Mouse (Mus musculus) intestine, embryonic 14.5 days (tissue): Measurements from ENCODE around the gene Olfr1390. TPM values are rescaled to one million over a fixed set of nuclear protein-coding genes. Genes with fewer than 3 reads are reported as not detected.
"Not testable (repeated sequence)": the region's sequence is repeated elsewhere in the genome, so short reads cannot be mapped to it uniquely, and the experiment has no call there.

Experiments
- ATAC-seq: fragments of 200-750 bp; cut with Nextera tagmentation; replicated peaks from 2 replicates; pipeline ENCODE4 v1.8.0; 2017; ENCODE audit warnings: low read depth, moderate number of reproducible peaks, moderate TSS enrichment, moderate library complexity; ENCODE audit not compliant: low FRiP score, low TSS enrichment
- DNase-seq: peaks from one replicate; pipeline ENCODE4 v3.0.0-alpha.2; 2018; ENCODE audit warnings: low spot score
- H3K27ac ChIP-seq: fragments of 300-500 bp; sonication (generic); 2 replicates; pipeline ENCODE4 v1.5.1; 2014; ENCODE audit warnings: low read depth, mild to moderate bottlenecking, control low read depth
- H3K27me3 ChIP-seq: fragments of 300-500 bp; sonication (generic); replicated peaks from 2 replicates; pipeline ENCODE4 v1.6.1; 2014; ENCODE audit warnings: low read length, control low read depth; ENCODE audit not compliant: control insufficient read depth, insufficient read depth
- H3K36me3 ChIP-seq: fragments of 300-500 bp; sonication (generic); 2 replicates; pipeline ENCODE4 v1.6.1; 2014; ENCODE audit warnings: low read length, control low read depth; ENCODE audit not compliant: control insufficient read depth, insufficient read depth
- H3K4me1 ChIP-seq: fragments of 300-500 bp; sonication (generic); replicated peaks from 2 replicates; pipeline ENCODE4 v1.6.1; 2014; ENCODE audit warnings: low read length, control low read depth, mixed read lengths; ENCODE audit not compliant: control insufficient read depth, insufficient read depth
- H3K4me2 ChIP-seq: fragments of 300-500 bp; sonication (generic); 2 replicates; pipeline ENCODE4 v1.6.1; 2014; ENCODE audit warnings: low read length
- H3K4me3 ChIP-seq: fragments of 300-500 bp; sonication (generic); 2 replicates; pipeline ENCODE4 v1.5.1; 2014; ENCODE audit warnings: low read depth, low read length, control low read depth, mixed read lengths
- H3K9ac ChIP-seq: fragments of 300-500 bp; sonication (generic); 2 replicates; pipeline ENCODE4 v1.6.1; 2014; ENCODE audit warnings: mild to moderate bottlenecking, low read length
- H3K9me3 ChIP-seq: fragments of 300-500 bp; sonication (generic); 2 replicates; pipeline ENCODE4 v1.6.1; 2016; ENCODE audit warnings: low read length, control low read depth; ENCODE audit not compliant: control insufficient read depth
- WGBS: fragments of 180-500 bp; shearing (Covaris S2); extraction: QIAGEN DNeasy Blood & Tissue Kit; methylation state at CpG from one replicate; pipeline ENCODE4 v1.1.7; 2014; 5-methylcytosine and 5-hydroxymethylcytosine counted together
- polyA plus RNA-seq: library from polyadenylated mRNA; unstranded; fragments of >200 nt; fragmentation: Nextera tagmentation; extraction: Ambion mirVana; gene quantifications from 2 replicates; pipeline ENCODE4 v1.2.1, GENCODE M21; 2014

Olfr1390 gene
- polyA plus RNA-seq, result not detected in 2 replicates

DNA sequence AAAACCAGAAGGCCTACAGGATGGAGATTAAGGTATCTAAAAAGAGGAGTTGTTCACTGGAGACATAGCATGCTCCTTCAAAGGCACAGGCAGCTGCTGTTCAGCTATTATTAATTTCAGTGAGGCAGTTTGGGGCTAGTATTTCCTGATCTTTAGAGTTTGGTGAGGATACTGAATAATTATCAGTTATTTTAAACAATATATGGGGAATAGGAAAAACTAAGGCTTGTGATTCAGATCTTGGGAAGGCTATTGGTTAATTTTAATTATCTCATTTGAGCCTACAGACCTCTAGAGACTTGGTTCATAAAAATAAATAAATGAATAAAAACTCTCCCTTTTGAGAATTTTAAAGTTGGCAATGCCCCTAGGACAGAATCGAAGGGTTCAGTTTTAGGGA lies at the start of gene Olfr1390:
Olfr1390 (plus strand) TSS at position 301 of the 400 bp plus-strand sequence.
- 100% methylated on average over 1 of the region's 1 CpGs for WGBS

DNA sequence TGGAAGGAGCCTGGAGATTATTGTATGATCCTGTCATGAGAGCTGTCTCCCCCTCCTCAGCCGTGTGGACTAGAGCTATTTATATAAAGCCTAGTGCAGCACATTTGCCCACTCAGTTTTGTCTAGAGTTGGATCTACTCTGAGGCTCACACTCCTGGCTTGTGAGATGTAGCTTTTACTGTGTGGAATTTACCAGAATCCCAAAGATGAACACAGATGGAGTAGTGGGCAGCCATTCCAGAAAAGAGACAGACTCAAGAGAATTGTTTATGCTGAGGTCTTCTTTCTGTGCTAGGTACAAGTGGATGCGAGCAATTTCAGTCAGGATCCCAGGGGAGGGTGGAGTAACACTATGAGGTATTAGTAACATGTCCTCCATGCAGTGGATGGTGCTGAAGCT lies 47.7 kb upstream of the Olfr1390 start:
- 65% methylated on average over 2 of the region's 2 CpGs for WGBS
- no peaks in the 10 kb centered on the region for H3K27me3 ChIP-seq
- no peak overlapping the region for H3K27ac ChIP-seq
- no peaks in the 10 kb centered on the region for H3K4me1 ChIP-seq
- no peak overlapping the region for H3K9ac ChIP-seq
- no peak for DNase-seq
- no peak overlapping the region for H3K4me2 ChIP-seq
- no peaks in the 10 kb centered on the region for H3K36me3 ChIP-seq
- H3K9me3 ChIP-seq, result no peaks in the 10 kb centered on the region
- no peak for ATAC-seq
- no peak overlapping the region for H3K4me3 ChIP-seq

More for the DNA sequence above, at the start of gene Olfr1390:
- Histone ChIP-seq H3K27ac (no peak within 1 kb of the TSS), H3K27me3 (no peaks in the 10 kb centered on the region), H3K4me1 (no peaks in the 10 kb centered on the region), H3K36me3 (no peaks in the 10 kb centered on the region), H3K9ac (no peak within 1 kb of the TSS), H3K4me3 (no peak within 1 kb of the TSS), H3K4me2 (no peak within 1 kb of the TSS), H3K9me3 (no peaks in the 10 kb centered on the region)
- no peak for DNase-seq
- ATAC-seq, result no peak

DNA sequence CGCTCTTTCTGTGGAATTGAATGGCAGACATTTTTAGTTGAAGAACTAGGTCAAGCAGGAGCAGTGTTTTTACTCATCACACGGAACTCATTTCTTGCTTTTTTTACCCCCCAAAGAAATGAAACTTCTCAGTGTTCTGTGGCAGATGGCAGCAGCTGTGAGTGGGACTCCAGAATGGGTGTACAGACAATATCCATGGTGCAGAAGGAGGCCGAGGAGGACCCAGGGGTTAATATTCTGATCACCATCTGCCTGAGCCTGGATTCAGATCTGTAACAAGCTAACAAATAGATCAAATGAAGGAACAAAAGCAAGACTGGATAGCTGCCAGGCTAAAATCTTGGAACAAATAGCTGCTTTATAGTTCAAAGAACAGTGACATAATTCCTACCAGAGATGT lies 42.2 kb upstream of the Olfr1390 start:
- Histone ChIP-seq H3K4me2 (no peak overlapping the region), H3K4me3 (no peak overlapping the region), H3K9ac (no peak overlapping the region), H3K27me3 (no peaks in the 10 kb centered on the region), H3K4me1 (no peaks in the 10 kb centered on the region), H3K9me3 (no peaks in the 10 kb centered on the region), H3K36me3 (no peaks in the 10 kb centered on the region), H3K27ac (no peak overlapping the region)
- DNase-seq (no peak), ATAC-seq (no peak)
- WGBS, result 69% methylated on average over 3 of the region's 3 CpGs

DNA sequence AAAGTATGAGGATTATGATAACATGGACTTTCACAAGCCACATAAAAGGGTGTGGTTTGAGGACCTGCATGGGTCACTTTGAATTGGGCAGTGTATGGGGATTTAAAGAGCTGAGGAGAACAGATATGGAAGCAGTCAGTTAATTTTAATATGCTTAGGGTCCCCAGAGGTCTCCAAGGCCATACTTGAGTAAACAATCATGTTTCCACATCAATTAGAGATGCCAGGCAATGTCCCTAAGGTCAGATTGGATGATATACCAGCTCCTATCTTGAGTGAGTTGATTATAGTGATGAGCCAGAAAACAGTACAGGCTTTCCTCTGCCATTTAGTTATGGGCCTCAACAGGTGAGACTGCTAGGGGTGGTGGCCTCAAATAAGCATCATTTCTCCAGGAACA lies 30.5 kb upstream of the Olfr1390 start, which contains the start of gene Olfr10:
Olfr10 (plus strand) TSS at position 301 of the 400 bp plus-strand sequence.
- no peak for ATAC-seq

GRCm38 (mm10) chr11:49308547-49308946 lies 26.4 kb upstream of the Olfr1390 start:
- H3K9ac ChIP-seq, H3K4me2 ChIP-seq, H3K4me1 ChIP-seq, H3K36me3 ChIP-seq, DNase-seq, H3K9me3 ChIP-seq, ATAC-seq, H3K27ac ChIP-seq, H3K4me3 ChIP-seq, H3K27me3 ChIP-seq: not testable (repeated sequence)
- 81% methylated on average over 5 of the region's 5 CpGs for WGBS

More for the DNA sequence above, 30.5 kb upstream of the Olfr1390 start, which contains the start of gene Olfr10:
- H3K4me1 ChIP-seq, result no peaks in the 10 kb centered on the region
- no peak within 1 kb of the TSS for H3K4me2 ChIP-seq
- H3K9ac ChIP-seq, result no peak within 1 kb of the TSS
- H3K27me3 ChIP-seq, result no peaks in the 10 kb centered on the region
- H3K27ac ChIP-seq, result no peak within 1 kb of the TSS
- H3K9me3 ChIP-seq, result no peaks in the 10 kb centered on the region
- no peaks in the 10 kb centered on the region for H3K36me3 ChIP-seq
- DNase-seq, result no peak
- no peak within 1 kb of the TSS for H3K4me3 ChIP-seq

- ATAC-seq, result no peak
- 74% methylated on average over 2 of the region's 2 CpGs for WGBS
These were observed 12.5 kb upstream of the Olfr1390 start, which contains the start of gene Olfr1391 for GRCm38 (mm10) chr11:49322442-49322841. Gene Olfr1391, plus strand, starts transcription at chr11:49322742.

DNA sequence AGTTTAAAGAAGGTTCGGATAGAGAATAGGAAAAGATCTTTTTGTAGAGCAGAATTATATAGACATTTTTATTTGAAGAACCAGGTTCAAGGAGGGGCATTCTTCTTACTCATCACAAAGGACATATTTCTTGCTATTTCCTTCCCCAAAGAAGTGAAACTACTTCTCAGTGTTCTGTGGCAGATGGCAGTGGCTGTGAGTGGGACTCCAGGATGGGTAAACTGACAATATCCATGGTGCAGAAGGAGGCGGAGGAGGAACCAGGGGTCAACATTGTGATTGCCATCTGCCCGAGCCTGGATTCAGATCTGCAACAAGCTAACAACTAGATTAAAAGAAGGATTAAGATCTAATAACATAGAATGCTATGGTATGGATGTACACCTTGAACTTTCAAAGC lies 8.3 kb upstream of the Olfr1390 start:
- ATAC-seq (no peak), DNase-seq (no peak)
- no peak overlapping the region for H3K4me3 ChIP-seq
- no peaks in the 10 kb centered on the region for H3K27me3 ChIP-seq
- no peaks in the 10 kb centered on the region for H3K36me3 ChIP-seq
- no peaks in the 10 kb centered on the region for H3K9me3 ChIP-seq
- WGBS, result 82% methylated on average over 3 of the region's 3 CpGs
- H3K4me2 ChIP-seq, result no peak overlapping the region
- H3K27ac ChIP-seq, result no peak overlapping the region
- H3K4me1 ChIP-seq, result no peaks in the 10 kb centered on the region
- H3K9ac ChIP-seq, result no peak overlapping the region

More at GRCm38 (mm10) chr11:49322442-49322841, 12.5 kb upstream of the Olfr1390 start, which contains the start of gene Olfr1391:
- no peak for DNase-seq
- Histone ChIP-seq H3K9me3 (no peaks in the 10 kb centered on the region), H3K4me1 (no peaks in the 10 kb centered on the region), H3K27me3 (no peaks in the 10 kb centered on the region), H3K27ac (no peak within 1 kb of the TSS), H3K9ac (no peak within 1 kb of the TSS), H3K4me2 (no peak within 1 kb of the TSS), H3K36me3 (no peaks in the 10 kb centered on the region), H3K4me3 (no peak within 1 kb of the TSS)

GRCm38 (mm10) chr11:49329686-49330085 lies 5.3 kb upstream of the Olfr1390 start:
- no peak overlapping the region for H3K4me2 ChIP-seq
- WGBS, result 69% methylated on average over 1 of the region's 1 CpGs
- no peaks in the 10 kb centered on the region for H3K9me3 ChIP-seq
- no peaks in the 10 kb centered on the region for H3K27me3 ChIP-seq
- H3K27ac ChIP-seq, result no peak overlapping the region
- ATAC-seq, result no peak
- no peak overlapping the region for H3K4me3 ChIP-seq
- DNase-seq, result no peak
- H3K9ac ChIP-seq, result no peak overlapping the region
- no peaks in the 10 kb centered on the region for H3K36me3 ChIP-seq
- H3K4me1 ChIP-seq, result no peaks in the 10 kb centered on the region

DNA sequence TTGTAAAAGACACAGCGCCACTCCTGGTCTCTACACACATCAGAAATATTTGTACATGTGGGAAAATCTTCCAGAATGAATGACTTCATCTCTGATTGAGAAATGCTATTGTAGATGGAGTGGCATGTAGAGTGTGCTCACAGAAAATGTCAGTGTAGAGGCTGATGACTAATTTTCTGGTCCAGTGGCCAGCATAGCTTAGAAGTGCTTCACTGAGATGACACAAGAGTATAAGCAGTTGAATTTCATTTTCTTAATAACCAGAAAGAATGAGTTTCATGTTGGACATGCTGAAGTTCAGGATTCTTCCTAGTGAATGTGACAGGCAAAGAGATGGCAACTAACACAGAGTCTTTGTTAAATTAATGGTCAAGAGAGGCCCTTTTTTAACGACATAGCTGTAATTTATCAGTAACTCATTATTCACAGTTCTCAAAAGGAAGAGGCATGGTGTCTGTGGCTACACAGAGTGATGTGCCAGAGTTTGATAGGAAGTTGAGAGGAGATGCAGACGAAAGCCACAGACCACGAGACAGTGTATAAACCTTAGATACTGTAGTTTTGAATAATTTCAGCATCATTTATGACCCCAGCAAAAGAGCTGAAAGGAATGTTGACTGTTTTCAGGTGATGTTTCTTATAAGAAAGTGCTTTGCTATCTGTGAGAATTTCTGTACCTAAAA lies 2.3 kb downstream of the Olfr1390 start:
- WGBS, result 68% methylated on average over 4 of the region's 4 CpGs
- H3K9me3 ChIP-seq, result no peaks in the 10 kb centered on the region
- H3K36me3 ChIP-seq, result no peaks in the 10 kb centered on the region
- H3K4me1 ChIP-seq, result no peaks in the 10 kb centered on the region
- H3K27me3 ChIP-seq, result no peaks in the 10 kb centered on the region
- no peak overlapping the region for H3K27ac ChIP-seq
- ATAC-seq, result no peak
- no peak for DNase-seq
- H3K4me3 ChIP-seq, result no peak overlapping the region
- H3K4me2 ChIP-seq, result no peak overlapping the region
- H3K9ac ChIP-seq, result no peak overlapping the region
